Mouse (Mus musculus) ES-E14 (cell line): ENCODE measurements at regions not wholly inside any gene's neighbourhood (a gene's known extent, or its start where the extent isn't known, plus 50 kb on each side); places are given as distances from the start of the nearest gene placed in this dataset.

Source experiments
- DNase-seq: peaks from one replicate; pipeline ENCODE4 v3.0.0-alpha.2; 2013; ENCODE audit warnings: low read depth, low spot score
- H3K27ac ChIP-seq: 2 replicates; pipeline ENCODE4 v1.5.1; 2012; ENCODE audit warnings: low read depth, mild to moderate bottlenecking, low read length, moderate library complexity, mixed read lengths; ENCODE audit not compliant: poor library complexity, insufficient read depth, severe bottlenecking
- H3K36me3 ChIP-seq: 2 replicates; pipeline ENCODE4 v1.6.1; 2012; ENCODE audit warnings: mild to moderate bottlenecking, low read length, moderate library complexity, mixed read lengths; ENCODE audit not compliant: control insufficient read depth, poor library complexity, insufficient read depth, severe bottlenecking
- H3K4me1 ChIP-seq, 2 experiments: fragments of 150-350 bp in 1 of 2; sonication (generic) in 1 of 2; 2 replicates each; pipeline ENCODE4 v1.6.1; 2012; ENCODE audit warnings: low read length in 2 of 2, mild to moderate bottlenecking in 1 of 2, mixed read lengths in 1 of 2; ENCODE audit not compliant: control insufficient read depth in 2 of 2, insufficient read depth in 2 of 2, poor library complexity in 1 of 2
- H3K4me3 ChIP-seq, 2 experiments: fragments of 150-350 bp in 1 of 2; sonication (generic) in 1 of 2; 2 replicates each; pipeline ENCODE4 v1.5.1; 2012; ENCODE audit warnings: low read length in 2 of 2, low read depth in 1 of 2, mild to moderate bottlenecking in 1 of 2, mixed read lengths in 1 of 2; ENCODE audit not compliant: insufficient read depth in 1 of 2, poor library complexity in 1 of 2, severe bottlenecking in 1 of 2
- H3K9ac ChIP-seq: 2 replicates; pipeline ENCODE4 v1.6.1; 2012; ENCODE audit warnings: low read depth, mild to moderate bottlenecking, low read length, mixed read lengths; ENCODE audit not compliant: poor library complexity, insufficient read depth, severe bottlenecking
- H3K9me3 ChIP-seq: fragments of 150-350 bp; sonication (generic); 2 replicates; pipeline ENCODE4 v1.6.1; 2012; ENCODE audit warnings: low read depth, mild to moderate bottlenecking, low read length; ENCODE audit not compliant: control insufficient read depth, insufficient read depth
- CHD2 ChIP-seq: IDR thresholded peaks from 2 replicates; pipeline ENCODE4 v1.6.1; 2014; ENCODE audit warnings: mild to moderate bottlenecking, low read depth, low read length, inconsistent platforms
- HCFC1 ChIP-seq: IDR thresholded peaks from 2 replicates; pipeline ENCODE4 v1.6.1; 2012; ENCODE audit warnings: low read length, inconsistent platforms, borderline replicate concordance; ENCODE audit not compliant: insufficient read depth
- MAFK ChIP-seq: IDR thresholded peaks from 2 replicates; pipeline ENCODE4 v1.6.1; 2014; ENCODE audit warnings: mild to moderate bottlenecking, low read depth, low read length, inconsistent platforms; ENCODE audit not compliant: insufficient read depth
- ZC3H11A ChIP-seq: IDR thresholded peaks from 2 replicates; pipeline ENCODE4 v1.6.1; 2012; ENCODE audit warnings: low read depth, mild to moderate bottlenecking, inconsistent platforms, low read length, borderline replicate concordance
- ZNF384 ChIP-seq: IDR thresholded peaks from 2 replicates; pipeline ENCODE4 v1.6.1; 2012; ENCODE audit warnings: low read depth, low read length, inconsistent platforms
- in situ Hi-C, 2 experiments: fragments of 600-800 bp; cut with MboI; formaldehyde crosslinking; loops; one replicate each; pipeline ENCODE4 v1.15.1; 2025; ENCODE audit warnings: low sequenced_read_pairs in 2 of 2, inconsistent platforms in 1 of 2; ENCODE audit not compliant: unreplicated experiment in 2 of 2

GRCm38 (mm10) chr16:49358404-49358803 lies 301.1 kb downstream of the Myh15 start:
- in situ Hi-C loops = no loop called here
- TF ChIP-seq CHD2 (no peak), MAFK (no peak), ZNF384 (no peak), HCFC1 (no peak), ZC3H11A (no peak)
- no peak overlapping the region for H3K4me3 ChIP-seq
- no peak overlapping the region for H3K27ac ChIP-seq
- no peaks in the 10 kb centered on the region for H3K36me3 ChIP-seq
- DNase-seq = no peak
- no peak overlapping the region for H3K9ac ChIP-seq
- no peaks in the 10 kb centered on the region for H3K9me3 ChIP-seq
- H3K4me1 ChIP-seq = no peaks in the 10 kb centered on the region

- Histone ChIP-seq H3K36me3 (no peaks in the 10 kb centered on the region), H3K9me3 (no peaks in the 10 kb centered on the region), H3K9ac (no peak overlapping the region), H3K4me1 (no peaks in the 10 kb centered on the region), H3K4me3 (no peak overlapping the region), H3K27ac (no peak overlapping the region)
- in situ Hi-C loops = no loop called here
- TF ChIP-seq HCFC1 (no peak), ZNF384 (no peak), CHD2 (no peak), ZC3H11A (no peak), MAFK (no peak)
- DNase-seq = no peak
These were observed 304.4 kb downstream of the Myh15 start for GRCm38 (mm10) chr16:49361731-49362130.

GRCm38 (mm10) chr16:49369450-49369849 lies 312.2 kb downstream of the Myh15 start:
- Histone ChIP-seq H3K9ac (no peak overlapping the region), H3K4me3 (no peak overlapping the region), H3K27ac (no peak overlapping the region), H3K4me1 (no peaks in the 10 kb centered on the region), H3K9me3 (no peaks in the 10 kb centered on the region), H3K36me3 (no peaks in the 10 kb centered on the region)
- no peak for DNase-seq
- TF ChIP-seq CHD2 = no peak
- TF ChIP-seq MAFK = no peak
- no peak for TF ChIP-seq ZC3H11A
- no peak for TF ChIP-seq HCFC1
- TF ChIP-seq ZNF384 = no peak
- in situ Hi-C loops = no loop called here

GRCm38 (mm10) chr16:49375108-49375507 lies 317.8 kb downstream of the Myh15 start:
- no peak for DNase-seq
- no peaks in the 10 kb centered on the region for H3K36me3 ChIP-seq
- no peak overlapping the region for H3K4me3 ChIP-seq
- no peak for TF ChIP-seq ZC3H11A
- TF ChIP-seq CHD2 = no peak
- TF ChIP-seq HCFC1 = no peak
- no peak for TF ChIP-seq ZNF384
- no peak for TF ChIP-seq MAFK
- H3K27ac ChIP-seq = no peak overlapping the region
- no peaks in the 10 kb centered on the region for H3K4me1 ChIP-seq
- in situ Hi-C loops = no loop called here
- H3K9ac ChIP-seq = no peak overlapping the region
- no peaks in the 10 kb centered on the region for H3K9me3 ChIP-seq

- DNase-seq = no peak
- Histone ChIP-seq H3K4me1 (no peaks in the 10 kb centered on the region), H3K36me3 (no peaks in the 10 kb centered on the region), H3K9me3 (no peaks in the 10 kb centered on the region), H3K4me3 (no peak overlapping the region), H3K27ac (no peak overlapping the region), H3K9ac (no peak overlapping the region)
- no peak for TF ChIP-seq ZC3H11A
- TF ChIP-seq HCFC1 = no peak
- TF ChIP-seq MAFK = no peak
- TF ChIP-seq CHD2 = no peak
- TF ChIP-seq ZNF384 = no peak
- in situ Hi-C loops = no loop called here
These were observed 320.0 kb upstream of the Ift57 start for GRCm38 (mm10) chr16:49378917-49379473.
